Mouse (Mus musculus) G1E (cell line): ENCODE results near the gene Foxk2.

Source experiments
- CTCF ChIP-seq: IDR thresholded peaks from 2 replicates; pipeline ENCODE4 v1.5.1; 2012; ENCODE audit warnings: low read depth, low read length, inconsistent platforms, mixed read lengths
- GATA1 ChIP-seq: IDR thresholded peaks from 2 replicates; pipeline ENCODE4 v1.6.1; 2012; ENCODE audit warnings: borderline replicate concordance, low read length, inconsistent platforms, mixed read lengths
- TAL1 ChIP-seq: conservative IDR thresholded peaks from 2 replicates; pipeline ENCODE4 v1.6.1; 2012; ENCODE audit warnings: low read depth, low read length, inconsistent platforms, mixed read lengths

GRCm38 (mm10) chr11:121277516-121277915 is 17.7 kb downstream of the Foxk2 start:
- TF ChIP-seq GATA1 (no peak), CTCF (no peak), TAL1 (no peak)
